Mouse (Mus musculus) hindbrain, embryonic 14.5 days (tissue): ENCODE measurements around the gene Ppard. TPM values are rescaled to one million over a fixed set of nuclear protein-coding genes. Genes with fewer than 3 reads are reported as not detected.

Source experiments
- ATAC-seq: fragments of 200-750 bp; cut with Nextera tagmentation; 2 replicates; pipeline ENCODE4 v1.8.0; 2017; ENCODE audit warnings: moderate number of reproducible peaks, mild to moderate bottlenecking, moderate TSS enrichment, moderate library complexity; ENCODE audit not compliant: low FRiP score
- DNase-seq: peaks from one replicate; pipeline ENCODE4 v3.0.0-alpha.2; 2015; ENCODE audit warnings: low spot score
- H3K27ac ChIP-seq: fragments of 300-500 bp; sonication (generic); 2 replicates; pipeline ENCODE4 v1.5.1; 2014; ENCODE audit warnings: mild to moderate bottlenecking, moderate library complexity
- H3K27me3 ChIP-seq: fragments of 300-500 bp; sonication (generic); 2 replicates; pipeline ENCODE4 v1.6.1; 2014; ENCODE audit warnings: mild to moderate bottlenecking, low read length, mixed read lengths; ENCODE audit not compliant: control insufficient read depth, insufficient read depth
- H3K36me3 ChIP-seq: fragments of 300-500 bp; sonication (generic); replicated peaks from 2 replicates; pipeline ENCODE4 v1.6.1; 2014; ENCODE audit not compliant: control insufficient read depth, insufficient read depth
- H3K4me1 ChIP-seq: fragments of 300-500 bp; sonication (generic); replicated peaks from 2 replicates; pipeline ENCODE4 v1.6.1; 2014; ENCODE audit warnings: antibody characterized with exemption, low read length, mixed read lengths; ENCODE audit not compliant: control insufficient read depth, insufficient read depth
- H3K4me2 ChIP-seq: fragments of 300-500 bp; sonication (generic); replicated peaks from 2 replicates; pipeline ENCODE4 v1.6.1; 2014; ENCODE audit warnings: mild to moderate bottlenecking, moderate library complexity
- H3K4me3 ChIP-seq: fragments of 300-500 bp; sonication (generic); replicated peaks from 2 replicates; pipeline ENCODE4 v1.5.1; 2014; ENCODE audit warnings: mild to moderate bottlenecking, low read length
- H3K9ac ChIP-seq: fragments of 300-500 bp; sonication (generic); 2 replicates; pipeline ENCODE4 v1.6.1; 2014
- H3K9me3 ChIP-seq: fragments of 300-500 bp; sonication (generic); 2 replicates; pipeline ENCODE4 v1.6.1; 2016; ENCODE audit warnings: low read length; ENCODE audit not compliant: control insufficient read depth
- WGBS: fragments of 180-500 bp; shearing (Covaris S2); extraction: QIAGEN DNeasy Blood & Tissue Kit; methylation state at CpG from one replicate; pipeline ENCODE4 v1.1.7; 2014; 5-methylcytosine and 5-hydroxymethylcytosine counted together
- polyA plus RNA-seq: library from polyadenylated mRNA; unstranded; fragments of >200 nt; fragmentation: Nextera tagmentation; extraction: Ambion mirVana; gene quantifications from 2 replicates; pipeline ENCODE4 v1.2.1, GENCODE M21; 2014

Ppard gene
- polyA plus RNA-seq, 1 experiment from 2014 or later, result 1.6 TPM

GRCm38 (mm10) chr17:28205443-28205842 is 27.1 kb upstream of the Ppard start:
- Histone ChIP-seq H3K9ac (no peak overlapping the region), H3K36me3 (peaks cover 34% of the 10 kb centered on the region), H3K27me3 (no peaks in the 10 kb centered on the region), H3K4me1 (peaks cover 5% of the 10 kb centered on the region; the same call in 1 of the 2 replicates), H3K4me3 (no peak overlapping the region), H3K27ac (no peak overlapping the region), H3K4me2 (no peak overlapping the region), H3K9me3 (no peaks in the 10 kb centered on the region)
- 91% methylated on average over 8 of the region's 8 CpGs for WGBS
- no peak for ATAC-seq
- DNase-seq, result no peak

- H3K27me3 ChIP-seq, result no peaks in the 10 kb centered on the region
- DNase-seq, result no peak
- peaks cover 17% of the 10 kb centered on the region for H3K36me3 ChIP-seq
- no peak overlapping the region for H3K4me2 ChIP-seq
- 78% methylated on average over 8 of the region's 8 CpGs for WGBS
- H3K9me3 ChIP-seq, result no peaks in the 10 kb centered on the region
- 0 out of 2 replicates have a peak overlapping the region, but pooled peaks have one; percentile 33 for H3K27ac ChIP-seq
- ATAC-seq, result no peak
- H3K4me3 ChIP-seq, result no peak overlapping the region
- H3K9ac ChIP-seq, result no peak overlapping the region
- peaks cover 5% of the 10 kb centered on the region; the same call in 1 of the 2 replicates for H3K4me1 ChIP-seq
These were observed 25.4 kb upstream of the Ppard start for GRCm38 (mm10) chr17:28207092-28207491.

DNA sequence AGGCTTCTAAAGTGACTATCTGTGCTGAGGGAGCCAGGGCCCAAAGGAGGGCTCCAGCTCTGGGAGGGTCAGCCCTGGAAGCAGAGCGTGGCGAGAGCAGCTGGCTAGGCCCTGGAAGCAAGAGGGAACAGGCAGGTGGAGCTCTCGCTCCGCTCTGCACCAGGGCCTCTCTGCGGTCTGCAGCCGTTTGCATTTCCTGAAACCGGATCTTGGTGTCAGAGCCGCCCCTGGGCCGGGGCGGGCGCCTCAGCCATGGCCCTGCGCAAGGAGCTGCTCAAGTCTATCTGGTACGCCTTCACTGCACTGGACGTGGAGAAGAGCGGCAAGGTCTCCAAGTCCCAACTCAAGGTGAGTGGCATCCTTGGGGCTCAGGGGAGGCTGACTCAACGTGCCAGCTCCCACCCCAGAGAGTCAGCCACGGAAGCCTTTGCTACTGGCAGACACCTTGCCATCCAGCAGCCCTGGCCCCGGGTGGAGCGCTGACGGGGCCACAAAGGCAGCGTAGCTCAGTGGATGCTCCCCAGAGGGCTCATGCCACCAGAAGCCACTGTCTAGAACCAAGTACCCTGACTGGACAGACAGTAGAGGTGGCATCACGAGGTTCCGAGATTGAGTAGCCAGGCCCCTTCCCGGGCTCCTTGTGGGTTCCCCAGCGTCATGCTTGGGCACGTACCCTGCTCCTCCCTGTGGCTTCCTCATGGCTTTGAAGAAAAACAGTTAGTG is 24.7 kb upstream of the Ppard start, which contains the start of gene Def6:
Gene Def6, plus strand, starts transcription at position 188 of the 723 bp plus-strand sequence.
- Histone ChIP-seq H3K27me3 (no peaks in the 10 kb centered on the region), H3K36me3 (peaks cover 11% of the 10 kb centered on the region), H3K27ac (peak within 1 kb of the TSS; percentile 33; the same call in 1 of the 2 replicates), H3K4me1 (peaks cover 5% of the 10 kb centered on the region; the same call in 1 of the 2 replicates), H3K4me2 (peak within 1 kb of the TSS; percentile 34), H3K4me3 (no peak within 1 kb of the TSS; the same call in 1 of the 2 replicates), H3K9me3 (no peaks in the 10 kb centered on the region), H3K9ac (peak within 1 kb of the TSS; percentile 26)
- DNase-seq, result peak; percentile 46
- peak; percentile 61; the same call in 1 of the 2 replicates for ATAC-seq
- WGBS, result 24% methylated on average over 26 of the region's 26 CpGs

DNA sequence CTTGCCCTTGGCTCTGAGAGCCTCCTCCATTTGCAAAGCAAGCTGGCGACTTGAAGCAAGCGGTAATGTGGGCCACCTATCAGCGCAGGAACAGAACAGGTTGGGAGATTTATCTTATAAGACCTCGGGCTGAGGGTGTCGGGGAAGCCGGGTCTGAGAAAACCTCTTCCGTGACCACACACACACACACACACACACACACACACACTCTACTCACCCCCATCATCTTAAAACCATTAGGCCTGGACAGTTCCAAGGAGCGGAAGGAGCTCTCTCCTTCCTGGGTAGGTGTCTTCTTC is 24.2 kb upstream of the Ppard start:
- ATAC-seq (no peak), DNase-seq (no peak)
- peak overlapping the region; percentile 34 for H3K4me2 ChIP-seq
- peaks cover 6% of the 10 kb centered on the region for H3K36me3 ChIP-seq
- no peaks in the 10 kb centered on the region for H3K27me3 ChIP-seq
- H3K9ac ChIP-seq, result no peak overlapping the region; the same call in 1 of the 2 replicates
- no peak overlapping the region for H3K27ac ChIP-seq
- no peaks in the 10 kb centered on the region for H3K9me3 ChIP-seq
- no peak overlapping the region; the same call in 1 of the 2 replicates for H3K4me3 ChIP-seq
- peaks cover 5% of the 10 kb centered on the region; the same call in 1 of the 2 replicates for H3K4me1 ChIP-seq
- 89% methylated on average over 8 of the region's 8 CpGs for WGBS

- no peak for ATAC-seq
- 72% methylated on average over 4 of the region's 4 CpGs for WGBS
- H3K4me2 ChIP-seq, result no peak overlapping the region
- no peaks in the 10 kb centered on the region; the same call in 1 of the 2 replicates for H3K36me3 ChIP-seq
- H3K27ac ChIP-seq, result no peak overlapping the region
- no peak for DNase-seq
- no peak overlapping the region for H3K4me3 ChIP-seq
- peaks cover 5% of the 10 kb centered on the region; the same call in 1 of the 2 replicates for H3K4me1 ChIP-seq
- H3K27me3 ChIP-seq, result no peaks in the 10 kb centered on the region
- H3K9ac ChIP-seq, result no peak overlapping the region
- H3K9me3 ChIP-seq, result no peaks in the 10 kb centered on the region
These were observed 22.9 kb upstream of the Ppard start for GRCm38 (mm10) chr17:28209457-28210110.

DNA sequence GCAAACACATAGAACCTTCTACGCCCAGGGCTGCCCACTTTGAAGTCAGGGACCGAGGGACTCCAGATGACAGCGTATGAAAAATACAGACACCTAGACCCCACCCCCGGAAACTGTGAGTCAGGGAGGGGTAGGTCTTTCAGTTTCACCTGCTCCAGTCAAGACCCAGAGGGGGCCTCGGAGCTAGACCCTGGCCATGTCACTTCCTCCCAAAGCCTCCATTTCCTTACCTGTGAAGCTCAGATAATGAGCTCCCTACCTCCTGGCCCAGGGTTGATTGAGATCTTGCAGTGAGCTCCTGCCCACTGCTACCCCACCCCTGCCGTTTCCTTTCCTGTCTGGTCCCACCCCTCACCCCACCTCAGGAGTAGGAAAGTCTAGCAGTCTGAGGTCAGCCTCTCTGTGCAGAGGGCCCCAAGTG is 20.6 kb upstream of the Ppard start:
- Histone ChIP-seq H3K36me3 (no peaks in the 10 kb centered on the region), H3K9ac (no peak overlapping the region), H3K4me1 (peaks cover 5% of the 10 kb centered on the region; the same call in 1 of the 2 replicates), H3K27ac (no peak overlapping the region), H3K27me3 (no peaks in the 10 kb centered on the region), H3K4me3 (no peak overlapping the region), H3K4me2 (no peak overlapping the region), H3K9me3 (no peaks in the 10 kb centered on the region)
- ATAC-seq (no peak), DNase-seq (no peak)
- WGBS, result 83% methylated on average over 6 of the region's 6 CpGs

- H3K9me3 ChIP-seq, result no peaks in the 10 kb centered on the region
- no peaks in the 10 kb centered on the region for H3K27me3 ChIP-seq
- H3K27ac ChIP-seq, result no peak overlapping the region
- no peak overlapping the region for H3K4me2 ChIP-seq
- 79% methylated on average over 9 of the region's 9 CpGs for WGBS
- ATAC-seq (no peak), DNase-seq (no peak)
- no peaks in the 10 kb centered on the region for H3K36me3 ChIP-seq
- H3K9ac ChIP-seq, result no peak overlapping the region
- H3K4me3 ChIP-seq, result no peak overlapping the region
- H3K4me1 ChIP-seq, result peaks cover 5% of the 10 kb centered on the region; the same call in 1 of the 2 replicates
These were observed 20.1 kb upstream of the Ppard start for GRCm38 (mm10) chr17:28212391-28212790.

DNA sequence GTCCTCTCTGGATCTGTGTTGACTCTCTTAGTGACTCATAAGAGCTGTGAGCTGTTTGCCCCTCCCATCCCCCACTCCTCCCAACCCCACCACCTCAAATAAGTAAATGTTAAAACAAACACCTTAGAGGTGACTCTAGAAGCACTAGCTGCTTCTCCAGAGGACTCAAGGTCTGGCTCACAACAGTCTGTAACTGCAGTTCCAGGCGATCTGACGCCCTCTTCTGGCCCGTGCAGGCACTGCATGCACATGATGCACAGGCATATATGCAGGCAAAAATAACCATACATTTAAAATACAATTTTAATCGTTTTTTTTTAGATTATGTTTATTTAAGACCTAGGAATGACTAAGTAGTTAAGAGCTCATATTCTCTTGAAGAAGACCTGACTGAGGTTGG is 19.3 kb upstream of the Ppard start:
- no peaks in the 10 kb centered on the region for H3K4me1 ChIP-seq
- H3K4me2 ChIP-seq, result no peak overlapping the region
- H3K9ac ChIP-seq, result no peak overlapping the region
- ATAC-seq (no peak), DNase-seq (no peak)
- H3K27ac ChIP-seq, result no peak overlapping the region
- no peaks in the 10 kb centered on the region for H3K36me3 ChIP-seq
- no peak overlapping the region for H3K4me3 ChIP-seq
- no peaks in the 10 kb centered on the region for H3K27me3 ChIP-seq
- no peaks in the 10 kb centered on the region for H3K9me3 ChIP-seq
- WGBS, result 31% methylated on average over 4 of the region's 4 CpGs

GRCm38 (mm10) chr17:28216791-28217190 is 15.7 kb upstream of the Ppard start:
- H3K9me3 ChIP-seq, result no peaks in the 10 kb centered on the region
- H3K4me3 ChIP-seq, result no peak overlapping the region
- 88% methylated on average over 9 of the region's 9 CpGs for WGBS
- no peak overlapping the region for H3K4me2 ChIP-seq
- DNase-seq (no peak), ATAC-seq (no peak)
- no peaks in the 10 kb centered on the region for H3K36me3 ChIP-seq
- H3K9ac ChIP-seq, result no peak overlapping the region
- H3K27me3 ChIP-seq, result no peaks in the 10 kb centered on the region
- no peaks in the 10 kb centered on the region for H3K4me1 ChIP-seq
- H3K27ac ChIP-seq, result no peak overlapping the region
